Mouse (Mus musculus): ENCODE results near the gene 9930021J03Rik.

DNA sequence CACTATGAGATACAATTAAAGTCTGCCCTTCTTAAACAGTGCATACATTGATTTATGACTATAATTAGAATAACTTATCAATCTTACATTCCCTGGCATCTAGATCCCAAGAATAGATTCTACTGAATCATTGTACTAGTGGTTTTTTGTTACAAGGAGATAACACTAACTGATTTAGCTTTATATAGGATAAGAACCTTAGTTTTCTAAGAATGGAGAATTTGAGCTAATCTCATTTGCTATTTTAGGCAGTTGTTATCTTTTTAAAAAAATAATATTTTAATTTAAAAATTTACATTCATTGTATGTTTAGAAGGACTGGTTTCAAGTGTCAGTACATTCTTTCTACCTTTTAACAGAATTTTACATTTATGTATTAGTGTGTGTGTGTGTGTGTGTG, 17.8 kb downstream of the 9930021J03Rik start:
- TF ChIP-seq CTCF (IDR thresholded peaks at IDR 0.05) = no peak
- TF ChIP-seq EP300 (IDR thresholded peaks at IDR 0.05; ENCODE audit: insufficient read depth, low read depth, low read length) = no peak

All from heart, adult 2 months (tissue).